Comparison of ENCODE assay signal across 2 mouse cellular contexts in the genomic region with DNA sequence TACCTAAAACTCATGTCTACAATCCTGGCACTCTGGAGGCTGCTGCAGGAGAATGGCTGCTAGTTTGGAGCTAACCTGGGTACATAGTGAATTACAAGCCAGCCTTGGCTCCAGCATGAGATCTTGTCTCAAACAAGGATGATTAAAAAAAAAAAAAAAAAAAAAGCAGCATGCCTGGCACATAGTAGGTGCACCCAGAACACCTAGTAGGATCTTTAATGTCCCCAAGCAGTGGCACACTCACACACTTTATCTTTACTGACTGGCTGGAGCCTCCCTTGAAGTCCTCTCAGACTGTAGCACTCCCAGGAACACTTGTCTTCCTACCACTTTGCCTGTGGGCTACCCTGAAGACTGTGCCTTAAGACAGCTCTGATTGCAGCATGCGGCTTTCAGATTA.
TF ChIP-seq lines count a peak whose summit lies in the region.

No protein-coding gene starts in this region.

TF ChIP-seq in MEL, 35 proteins besides CTCF, POLR2A, EP300 and RAD21 (continued from another document):
- TF ChIP-seq GATA1 (IDR thresholded peaks at IDR 0.05; ENCODE audit: low read depth, low read length): no peak

TF ChIP-seq in myocyte, 11 proteins besides CTCF, POLR2A, EP300 and RAD21 (continued from another document):
- TF ChIP-seq MYOG (IDR thresholded peaks at IDR 0.05; ENCODE audit: control insufficient read depth in 1 of 3, insufficient read depth in 1 of 3, insufficient read length in 2 of 3, low read depth in 2 of 3): no peak
- no peak for TF ChIP-seq TCF12 (IDR thresholded peaks at IDR 0.05; ENCODE audit: insufficient read depth, poor library complexity, severe bottlenecking)
